Mouse (Mus musculus) spleen, adult 2 months (tissue): Measurements from ENCODE around the gene Stxbp6.

ENCODE experiments used
- CTCF ChIP-seq: fragments of 200-500 bp; IDR thresholded peaks from 2 replicates; pipeline ENCODE4 v1.5.1; 2011; ENCODE audit warnings: mild to moderate bottlenecking, inconsistent platforms; ENCODE audit not compliant: insufficient read depth, insufficient read length, insufficient replicate concordance; ENCODE audit errors: extremely low read depth
- POLR2A ChIP-seq: fragments of 200-500 bp; IDR thresholded peaks from 2 replicates; pipeline ENCODE4 v1.6.1; 2011; ENCODE audit warnings: low read depth, low read length, inconsistent platforms

DNA sequence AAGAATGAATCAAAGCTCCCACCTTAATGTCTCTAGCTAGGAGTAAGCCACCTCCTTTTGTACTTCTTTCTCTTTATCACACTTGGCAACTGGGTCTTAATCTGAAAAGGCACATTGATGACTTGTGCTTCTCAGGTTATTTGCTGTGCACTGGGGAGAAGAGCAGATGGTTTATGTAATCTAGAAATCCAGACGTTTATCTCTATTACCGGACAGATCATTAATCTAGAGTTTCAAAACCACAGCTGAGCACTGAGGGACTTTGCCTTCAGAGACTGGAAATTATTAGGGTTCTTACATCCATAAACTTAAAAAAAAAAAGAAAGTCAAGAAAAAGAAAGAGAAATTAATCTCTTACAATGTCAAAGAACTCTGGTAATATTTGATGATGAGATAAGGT lies 262.6 kb downstream of the Stxbp6 start:
- TF ChIP-seq CTCF = no peak
- no peak for TF ChIP-seq POLR2A
